Mouse (Mus musculus) lung, adult 18-20 months (tissue): Measurements from ENCODE around the gene Mtg2.

Source experiments
- DNase-seq, 2 experiments: peaks; one replicate each; pipeline ENCODE4 v3.0.0; 2022; ENCODE audit warnings: mixed read lengths in 2 of 2

The Mtg2 gene

GRCm38 (mm10) chr2:180070481-180071453 lies at the start of gene Mtg2:
Gene Mtg2, plus strand, starts transcription at chr2:180070588.
- peak; percentile 94 to 96 for DNase-seq

GRCm38 (mm10) chr2:180020919-180021318 lies 49.5 kb upstream of the Mtg2 start:
- no peak for DNase-seq

DNA sequence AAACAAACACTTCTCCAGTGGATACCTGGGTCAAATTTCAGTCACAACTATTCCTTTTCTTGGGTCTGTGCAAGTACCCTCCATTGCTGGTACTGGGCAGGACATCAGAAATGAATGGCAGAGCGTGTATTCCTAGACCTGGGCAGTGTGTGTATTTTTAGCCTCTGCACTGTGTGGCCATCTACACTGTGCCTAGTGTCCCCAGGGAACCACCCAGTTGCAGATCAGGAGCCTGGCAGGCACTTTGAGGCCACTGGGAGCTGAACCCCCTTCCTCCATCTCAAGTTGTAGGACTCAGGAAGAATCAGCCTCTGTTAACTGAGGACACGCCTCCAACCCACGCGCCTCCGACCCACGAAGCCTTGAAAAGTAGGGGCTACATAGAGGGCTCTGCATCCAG lies 47.6 kb upstream of the Mtg2 start:
- DNase-seq, result no peak

GRCm38 (mm10) chr2:180024401-180025098 lies 45.8 kb upstream of the Mtg2 start, which contains the start of gene Lsm14b:
Gene Lsm14b, plus strand, starts transcription at chr2:180024987.
- peak; percentile 99 for DNase-seq

DNA sequence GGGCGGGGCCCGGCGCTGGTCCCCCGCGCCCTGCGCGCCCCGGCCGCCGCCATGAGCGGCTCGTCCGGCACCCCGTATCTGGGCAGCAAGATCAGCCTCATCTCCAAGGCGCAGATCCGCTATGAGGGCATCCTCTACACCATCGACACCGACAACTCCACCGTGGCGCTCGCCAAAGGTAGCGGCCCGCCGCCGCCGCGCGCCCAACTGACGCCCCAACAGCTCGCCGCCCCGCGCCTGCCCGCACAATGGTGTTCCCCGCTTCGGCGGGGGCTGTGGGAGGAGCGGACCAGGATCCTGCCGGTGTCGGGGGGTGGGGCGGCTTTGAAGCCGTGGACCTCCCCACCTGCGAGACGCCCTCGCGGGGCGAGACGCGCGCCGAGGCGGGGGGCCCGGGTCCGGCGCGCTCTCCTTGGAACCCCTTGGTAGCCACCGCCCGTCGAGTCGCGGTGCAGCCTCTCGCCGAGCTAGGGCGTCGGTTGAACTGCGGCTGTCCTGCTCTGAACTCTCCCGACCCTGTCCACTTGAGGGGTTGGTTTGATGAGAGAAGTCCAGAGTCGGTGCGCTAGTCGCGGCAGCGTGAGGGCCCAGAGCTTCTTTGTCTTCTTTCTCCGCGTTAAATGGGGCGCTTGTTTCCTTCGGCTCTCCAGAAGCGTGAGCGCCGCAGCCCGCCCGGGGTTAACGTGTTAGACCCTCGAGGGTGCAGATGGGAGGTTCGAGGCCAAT lies 45.1 kb upstream of the Mtg2 start:
- peak; percentile 51 to 54 for DNase-seq

- no peak for DNase-seq
Measured at GRCm38 (mm10) chr2:180025861-180026200, 44.6 kb upstream of the Mtg2 start.

DNA sequence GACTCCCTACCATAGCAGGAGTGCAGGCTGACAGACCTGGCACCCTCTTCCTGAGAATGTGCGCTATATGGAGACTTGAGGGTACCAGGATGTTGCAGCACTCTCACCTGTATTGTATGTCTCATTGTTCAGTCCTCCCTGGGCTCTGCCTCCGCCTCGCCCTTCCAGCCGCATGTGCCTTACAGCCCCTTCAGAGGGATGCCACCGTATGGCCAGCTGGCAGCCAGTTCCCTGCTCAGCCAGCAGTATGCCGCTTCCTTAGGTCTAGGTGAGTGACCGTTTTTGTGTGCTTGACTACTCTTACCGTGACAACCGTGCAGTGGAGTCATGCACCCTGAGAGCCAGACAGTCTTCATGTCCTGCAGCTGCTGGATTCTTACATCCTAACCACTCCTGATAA lies 42.6 kb upstream of the Mtg2 start:
- no peak for DNase-seq

DNA sequence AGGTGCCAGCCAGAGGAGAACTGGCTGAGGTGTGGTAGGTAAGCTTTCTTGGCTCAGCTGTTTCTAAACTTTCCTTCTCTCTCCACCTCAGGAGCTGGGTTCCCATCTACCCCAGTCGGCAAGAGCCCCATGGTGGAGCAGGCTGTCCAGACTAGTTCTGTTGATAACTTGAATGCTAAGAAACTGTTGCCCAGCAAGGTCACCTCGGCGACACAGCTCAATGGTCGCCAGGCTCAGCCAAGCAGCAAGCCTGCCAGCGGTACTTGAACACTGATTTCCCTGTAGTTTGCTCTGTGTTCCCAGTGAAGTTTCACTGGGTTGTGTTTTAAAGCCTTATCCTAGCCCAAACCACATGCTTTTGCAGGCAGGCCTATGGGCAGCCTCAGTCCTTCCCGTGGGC lies 39.1 kb upstream of the Mtg2 start:
- DNase-seq, result peak; percentile 16 to 37

DNA sequence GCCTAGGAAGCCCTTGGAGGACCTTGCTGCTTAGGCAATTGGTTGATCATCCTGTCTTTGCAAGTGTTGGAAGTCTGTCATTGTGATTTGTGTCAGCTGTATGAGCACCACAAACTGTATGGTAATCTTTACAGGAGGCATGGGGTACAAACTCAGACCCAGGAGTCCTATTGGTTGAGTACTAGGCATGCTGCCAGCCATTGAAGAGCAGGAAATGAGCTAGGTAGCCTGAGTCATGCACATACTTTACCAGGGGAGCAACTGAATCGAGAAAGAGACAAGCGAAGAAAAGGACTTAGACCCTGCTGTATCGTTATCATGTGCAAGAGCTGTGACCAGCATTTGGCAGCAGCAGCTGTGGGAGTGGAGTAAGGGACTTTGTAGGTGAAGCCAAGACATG lies 37.5 kb upstream of the Mtg2 start:
- DNase-seq, result peak in 1 of 2 experiments; percentile 17

DNA sequence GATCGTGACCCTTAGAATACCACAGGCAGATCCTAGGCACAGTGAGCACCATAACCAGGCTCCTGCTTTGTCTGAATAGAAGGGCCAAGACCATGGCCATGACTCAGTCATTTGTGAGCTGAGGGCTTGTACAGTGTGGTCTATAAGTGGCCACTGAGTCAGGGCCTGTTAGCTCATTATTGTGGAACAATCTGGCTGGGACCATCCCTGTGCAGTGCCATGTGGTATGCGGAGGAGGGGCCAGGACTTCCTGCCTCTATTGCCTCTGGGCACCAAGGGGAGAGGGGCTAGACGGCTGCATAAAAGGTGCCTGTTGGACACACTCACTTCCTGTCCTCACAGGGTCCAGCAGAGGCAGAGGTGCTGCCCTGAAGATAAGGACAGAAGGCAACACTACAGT lies 36.4 kb upstream of the Mtg2 start:
- no peak for DNase-seq

- no peak for DNase-seq
Measured at GRCm38 (mm10) chr2:180034753-180035152, 35.6 kb upstream of the Mtg2 start.

DNA sequence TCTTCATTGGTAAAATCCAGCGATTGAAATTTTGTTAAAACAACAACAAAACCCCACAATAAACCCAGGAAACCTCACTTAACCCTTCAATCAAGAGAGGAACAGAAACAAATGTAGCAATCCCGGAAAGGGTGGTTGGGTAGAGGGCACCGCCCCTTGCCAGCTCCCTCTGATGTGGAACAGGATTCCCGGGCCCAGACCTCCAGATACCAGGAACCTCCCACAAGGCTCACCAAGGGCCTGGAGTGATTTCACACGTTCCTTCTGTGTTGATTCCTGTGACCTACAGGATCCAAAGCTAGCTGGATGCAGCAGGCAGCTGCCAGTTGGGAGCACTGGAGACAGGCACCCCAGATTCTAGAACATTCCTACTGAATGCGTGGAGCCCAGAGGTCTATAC lies 30.0 kb upstream of the Mtg2 start:
- peak in 1 of 2 experiments; percentile 13 for DNase-seq

GRCm38 (mm10) chr2:180041577-180042255 lies 28.7 kb upstream of the Mtg2 start:
- DNase-seq, result peak; percentile 32 to 37

GRCm38 (mm10) chr2:180042256-180042857 lies 28.0 kb upstream of the Mtg2 start, which contains the start of the genes Psma7 and Ss18l1:
Gene Psma7, minus strand, starts transcription at chr2:180042433.
Gene Ss18l1, plus strand, starts transcription at chr2:180042509.
- peak; percentile 87 to 91 for DNase-seq

- peak; percentile 30 to 34 for DNase-seq
Measured at GRCm38 (mm10) chr2:180042858-180043515, 27.4 kb upstream of the Mtg2 start.

DNA sequence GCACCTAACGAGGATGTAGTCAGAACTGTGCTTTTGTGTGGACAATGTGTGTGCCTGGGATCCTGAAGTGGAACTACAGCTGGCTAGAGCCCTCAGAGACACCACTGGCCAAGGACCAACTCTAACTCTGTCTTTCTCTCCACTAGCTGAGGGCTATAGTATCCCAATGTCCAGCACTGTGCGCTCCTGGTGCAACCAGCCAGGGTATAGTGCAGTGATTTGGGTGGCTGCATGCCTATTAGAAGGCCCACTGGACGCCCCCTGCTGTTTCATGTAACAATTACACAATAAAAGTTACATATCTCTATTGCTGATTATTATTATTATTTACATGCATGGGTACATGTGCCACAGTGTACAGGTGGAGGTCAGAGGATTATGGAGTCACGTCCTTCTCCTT lies 25.1 kb upstream of the Mtg2 start:
- DNase-seq, result peak; percentile 24 to 51

- DNase-seq, result peak; percentile 34 to 50
Measured at GRCm38 (mm10) chr2:180047580-180047979, 22.8 kb upstream of the Mtg2 start.

DNA sequence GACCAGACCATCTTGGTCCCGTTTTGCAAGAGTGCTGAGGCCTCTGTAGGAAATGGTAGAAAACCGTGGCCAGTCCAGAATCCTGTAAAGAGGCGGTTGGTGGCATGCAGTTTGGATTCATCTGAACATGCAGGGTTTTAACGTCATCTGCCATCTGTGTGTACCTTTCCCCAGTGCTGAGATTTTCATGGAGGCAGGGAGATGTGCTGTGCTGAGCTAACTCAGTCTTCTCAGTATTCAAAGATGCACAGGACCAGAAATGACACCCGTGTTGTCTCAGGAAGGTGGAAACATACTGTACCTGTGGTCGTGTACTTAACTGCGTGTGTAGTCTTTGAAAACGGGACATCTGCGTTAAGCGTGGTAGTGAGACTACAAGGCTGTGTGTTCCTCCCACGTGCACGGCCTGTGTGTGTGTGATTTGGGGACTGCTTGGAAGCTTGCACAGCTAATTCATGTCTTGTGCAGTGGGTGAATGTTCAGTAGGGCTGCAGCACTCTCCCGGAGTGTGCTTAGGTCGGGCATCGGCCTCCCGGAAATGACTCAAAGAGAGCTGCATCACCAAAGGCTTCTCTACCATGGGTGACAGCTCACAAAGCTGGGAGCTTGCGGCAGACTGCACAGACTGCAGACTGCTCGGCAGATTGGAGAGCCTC lies 22.3 kb upstream of the Mtg2 start:
- DNase-seq, result no peak

- peak; percentile 78 to 84 for DNase-seq
Measured at GRCm38 (mm10) chr2:180050986-180051385, 19.4 kb upstream of the Mtg2 start.

DNA sequence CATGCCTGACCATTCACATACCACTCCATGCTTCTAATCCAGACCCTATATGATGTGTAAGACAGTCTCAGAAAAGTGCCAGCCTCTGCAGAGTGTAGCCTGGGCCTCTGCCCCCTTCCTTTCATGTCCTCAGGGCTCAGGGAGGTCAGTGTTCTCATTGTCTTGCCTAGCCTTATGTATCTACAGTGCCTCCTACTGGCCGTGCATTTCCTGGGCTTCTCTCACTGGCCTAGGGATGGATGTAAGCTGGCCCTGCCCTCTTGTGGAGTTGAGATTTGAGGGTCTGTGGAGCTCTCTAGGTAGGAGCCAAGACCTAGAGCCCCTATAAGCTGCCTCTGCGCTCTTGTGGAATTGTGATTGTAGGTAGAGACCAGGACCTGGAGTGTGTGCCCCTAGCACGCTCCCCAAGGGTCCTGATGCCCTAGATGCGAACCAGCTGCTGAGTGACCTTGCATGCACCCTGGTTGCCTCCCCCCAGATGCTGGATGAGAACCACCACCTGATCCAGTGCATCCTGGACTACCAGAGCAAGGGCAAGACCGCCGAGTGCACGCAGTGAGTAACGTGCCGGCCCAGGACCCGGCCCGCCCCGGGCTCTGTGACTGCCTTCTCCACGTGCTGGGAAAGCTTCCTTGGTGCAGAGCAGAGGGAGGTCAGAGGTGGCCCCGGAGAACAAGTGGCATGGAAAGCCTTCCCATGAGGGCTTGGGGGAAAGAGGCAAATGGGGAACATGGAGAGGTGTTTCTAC lies 18.2 kb upstream of the Mtg2 start:
- peak in 1 of 2 experiments; percentile 29 for DNase-seq
